Mouse (Mus musculus): ENCODE measurements around the gene Epor.

GRCm38 (mm10) chr9:21947540-21948130 lies 15.7 kb downstream of the Epor start:
- TF ChIP-seq CTCF (IDR thresholded peaks at IDR 0.05; ENCODE audit: low read depth, low read length), result no peak
- TF ChIP-seq POLR2A (IDR thresholded peaks at IDR 0.05; ENCODE audit: extremely low read depth, insufficient read depth, low read length), result no peak

Measured in liver, adult 2 months (tissue).